Mouse (Mus musculus) mesoderm, embryonic 11.5 days (tissue): ENCODE data around the gene N4bp2.

ENCODE experiments used
- DNase-seq: peaks from one replicate; pipeline ENCODE4 v3.0.0-alpha.2; 2012; ENCODE audit warnings: low read depth, low spot score

The N4bp2 gene

GRCm38 (mm10) chr5:65827102-65827501 lies 63.8 kb downstream of the N4bp2 start:
- DNase-seq = no peak

GRCm38 (mm10) chr5:65828261-65828660 lies 64.9 kb downstream of the N4bp2 start:
- no peak for DNase-seq

DNA sequence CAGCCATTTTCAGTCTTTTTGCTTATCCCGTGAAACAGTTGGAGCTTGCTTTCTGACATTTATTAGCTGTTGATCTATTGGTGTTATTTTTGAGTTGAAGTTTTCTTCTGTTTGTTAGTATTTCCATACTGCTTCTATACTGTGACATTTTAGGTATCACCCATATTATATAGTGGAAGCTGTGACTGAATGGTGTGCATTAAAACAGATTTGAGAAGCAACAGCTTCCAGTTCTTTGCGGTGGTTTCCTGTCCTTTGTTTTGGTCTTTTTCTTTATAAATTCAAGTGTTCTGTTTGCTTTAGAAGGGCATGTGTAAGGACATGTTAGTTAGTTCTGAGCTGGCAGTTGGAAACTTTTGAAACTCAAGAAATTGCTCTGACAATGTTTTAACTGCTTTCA lies 65.7 kb downstream of the N4bp2 start:
- no peak for DNase-seq

DNA sequence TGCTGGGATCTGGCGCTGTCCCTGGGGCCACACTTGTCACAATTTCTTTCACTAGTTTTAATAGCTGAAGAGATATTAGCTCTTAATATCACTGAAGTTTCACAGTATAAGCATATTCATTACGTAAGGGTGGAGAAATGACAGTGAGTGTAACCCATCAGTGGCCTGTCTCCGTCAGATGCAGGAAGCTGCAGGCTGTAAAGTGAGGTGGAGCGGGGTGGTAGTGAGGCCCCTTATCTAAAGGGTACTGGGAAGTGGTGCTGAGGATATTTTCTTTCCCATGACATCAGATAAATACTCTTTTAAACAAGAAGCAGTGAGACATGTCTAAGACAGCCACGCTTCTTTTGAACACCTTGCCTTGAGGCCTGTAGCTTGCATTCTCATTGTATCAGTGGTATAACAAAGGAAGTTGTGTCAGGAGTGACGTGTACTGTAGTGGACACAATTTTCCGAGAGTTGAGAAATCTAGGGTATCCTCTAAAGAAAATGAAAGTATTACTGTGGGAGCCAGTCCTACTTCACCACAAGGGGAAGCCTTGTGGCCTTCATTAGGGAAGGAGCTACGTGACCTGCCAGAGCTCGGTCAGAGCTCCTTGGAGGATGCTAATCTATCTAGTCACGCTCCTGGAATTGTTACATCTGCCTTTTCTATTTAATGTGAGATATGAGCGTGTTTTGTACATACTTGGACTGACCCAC lies 68.7 kb downstream of the N4bp2 start:
- no peak for DNase-seq

GRCm38 (mm10) chr5:65833092-65833491 lies 69.8 kb downstream of the N4bp2 start:
- no peak for DNase-seq

DNA sequence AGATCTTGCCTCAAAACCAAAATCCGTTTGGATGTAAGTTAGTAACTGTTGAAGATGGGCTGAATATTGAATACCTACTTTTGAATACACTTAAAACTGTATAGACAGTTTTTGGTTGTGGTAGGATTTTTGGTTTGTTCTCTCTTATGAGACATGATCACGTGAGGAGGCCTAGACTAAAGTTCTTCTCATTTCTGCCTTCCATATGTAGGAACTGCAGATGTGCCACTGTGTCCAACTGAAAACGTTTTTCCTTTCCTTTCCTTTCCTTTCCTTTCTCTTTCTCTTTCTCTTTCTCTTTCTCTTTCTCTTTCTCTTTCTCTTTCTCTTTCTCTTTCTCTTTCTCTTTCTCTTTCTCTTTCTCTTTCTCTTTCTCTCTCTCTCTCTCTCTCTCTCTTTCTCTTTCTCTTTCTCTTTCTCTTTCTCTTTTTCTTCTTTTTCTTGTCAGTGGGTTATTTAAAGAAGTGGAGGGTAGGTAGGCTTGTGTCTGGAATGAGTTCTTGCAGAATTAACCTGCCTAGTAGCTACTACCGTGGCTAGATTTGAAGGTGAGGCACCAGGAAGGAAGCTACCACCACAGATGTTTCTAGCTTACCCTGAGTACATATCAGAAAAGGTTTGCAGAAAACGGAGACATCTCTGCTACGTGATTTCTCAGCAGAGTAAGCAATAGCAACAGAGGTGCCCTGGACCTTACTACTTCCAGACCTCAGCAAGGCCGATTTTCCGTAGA lies 70.6 kb downstream of the N4bp2 start:
- DNase-seq = no peak

GRCm38 (mm10) chr5:65838053-65838452 lies 74.7 kb downstream of the N4bp2 start:
- peak; percentile 23 for DNase-seq

GRCm38 (mm10) chr5:65842947-65843346 lies 79.6 kb downstream of the N4bp2 start:
- no peak for DNase-seq

- DNase-seq = no peak
Observed at GRCm38 (mm10) chr5:65846534-65846933, 83.2 kb downstream of the N4bp2 start.

DNA sequence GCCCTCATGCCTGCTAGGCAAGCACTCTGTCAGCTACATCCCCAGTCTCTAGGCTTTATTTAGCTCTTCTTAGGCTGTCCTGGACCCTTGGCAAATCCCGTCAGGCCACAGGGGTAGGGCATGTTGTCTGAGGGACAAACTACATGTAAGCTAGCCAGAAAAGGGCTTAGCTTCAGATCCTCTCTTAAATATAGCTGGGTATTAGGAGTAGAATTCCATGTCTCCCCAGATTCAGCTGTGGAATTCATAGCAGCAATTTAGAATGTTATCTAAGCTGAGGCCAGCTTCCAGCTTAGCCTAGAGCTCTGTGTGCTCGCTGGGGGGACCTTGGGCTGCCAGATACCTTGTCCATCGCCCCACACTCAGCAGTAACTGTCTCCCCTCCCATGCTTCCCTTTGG lies 83.6 kb downstream of the N4bp2 start:
- no peak for DNase-seq

DNA sequence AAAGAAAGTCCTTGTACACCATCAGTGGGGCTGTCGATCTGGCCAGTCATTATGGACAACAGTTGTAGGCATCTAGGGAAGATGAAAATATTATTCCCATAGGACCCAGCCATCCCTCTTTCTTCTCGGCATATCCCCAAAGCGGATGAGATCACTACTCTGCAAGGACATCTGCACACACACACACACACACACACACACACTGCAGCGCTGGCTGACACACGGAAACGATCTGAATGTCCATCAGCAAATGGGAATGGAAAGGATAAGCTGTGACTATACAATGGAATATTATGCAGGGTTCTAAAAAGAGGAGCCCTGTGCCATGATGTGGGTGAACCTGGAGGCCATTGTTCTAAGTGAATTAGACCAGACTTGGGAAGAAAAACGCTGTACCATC lies 84.3 kb downstream of the N4bp2 start:
- no peak for DNase-seq

- no peak for DNase-seq
Observed at GRCm38 (mm10) chr5:65850765-65851164, 87.4 kb downstream of the N4bp2 start.

DNA sequence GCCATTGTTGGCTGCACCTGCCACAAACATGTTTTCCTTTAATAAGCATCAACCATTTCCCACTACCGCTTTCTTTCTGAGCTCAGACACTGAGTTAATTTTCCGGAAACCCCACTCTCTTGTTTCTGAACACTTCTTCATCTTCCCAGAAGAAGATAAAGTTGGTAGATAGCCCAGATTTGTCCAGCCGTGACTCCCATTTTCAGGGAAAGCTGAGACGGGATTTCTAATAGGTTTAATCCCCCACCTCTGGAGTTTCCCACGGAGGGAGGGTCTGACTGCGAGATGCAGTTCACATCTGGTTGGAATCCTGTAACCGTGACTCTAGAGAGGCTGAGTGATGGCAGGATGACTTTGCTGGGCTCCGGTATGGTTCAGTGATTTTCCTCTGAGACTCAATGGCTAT lies 91.5 kb downstream of the N4bp2 start:
- peak; percentile 49 for DNase-seq

DNA sequence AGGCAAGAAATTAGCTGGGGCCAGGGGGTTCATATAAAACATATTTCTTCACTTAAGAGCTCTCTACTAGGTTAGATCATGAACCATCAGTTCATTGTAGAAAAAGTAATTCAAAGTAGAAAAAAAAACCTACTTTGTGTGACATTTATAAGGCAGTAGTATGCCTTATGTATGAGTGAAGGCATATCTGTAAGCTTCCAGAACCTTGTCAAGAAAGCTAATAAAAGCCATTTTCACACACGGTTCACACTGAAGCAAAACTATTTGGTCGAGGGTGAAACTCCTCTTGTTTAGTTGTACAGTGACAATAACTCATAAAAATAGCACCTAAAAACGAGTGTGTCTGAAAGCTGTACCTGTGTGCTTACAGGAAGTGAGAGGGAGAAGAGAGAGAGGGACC lies 92.2 kb downstream of the N4bp2 start:
- no peak for DNase-seq

- no peak for DNase-seq
Observed at GRCm38 (mm10) chr5:65856591-65857411, 93.5 kb downstream of the N4bp2 start.

GRCm38 (mm10) chr5:65857935-65858334 lies 94.6 kb downstream of the N4bp2 start:
- peak; percentile 21 for DNase-seq

- DNase-seq = no peak
Observed at GRCm38 (mm10) chr5:65858355-65858754, 95.0 kb downstream of the N4bp2 start.

GRCm38 (mm10) chr5:65858898-65859297 lies 95.6 kb downstream of the N4bp2 start:
- peak; percentile 59 for DNase-seq

GRCm38 (mm10) chr5:65859396-65859795 lies 96.1 kb downstream of the N4bp2 start:
- DNase-seq = no peak

DNA sequence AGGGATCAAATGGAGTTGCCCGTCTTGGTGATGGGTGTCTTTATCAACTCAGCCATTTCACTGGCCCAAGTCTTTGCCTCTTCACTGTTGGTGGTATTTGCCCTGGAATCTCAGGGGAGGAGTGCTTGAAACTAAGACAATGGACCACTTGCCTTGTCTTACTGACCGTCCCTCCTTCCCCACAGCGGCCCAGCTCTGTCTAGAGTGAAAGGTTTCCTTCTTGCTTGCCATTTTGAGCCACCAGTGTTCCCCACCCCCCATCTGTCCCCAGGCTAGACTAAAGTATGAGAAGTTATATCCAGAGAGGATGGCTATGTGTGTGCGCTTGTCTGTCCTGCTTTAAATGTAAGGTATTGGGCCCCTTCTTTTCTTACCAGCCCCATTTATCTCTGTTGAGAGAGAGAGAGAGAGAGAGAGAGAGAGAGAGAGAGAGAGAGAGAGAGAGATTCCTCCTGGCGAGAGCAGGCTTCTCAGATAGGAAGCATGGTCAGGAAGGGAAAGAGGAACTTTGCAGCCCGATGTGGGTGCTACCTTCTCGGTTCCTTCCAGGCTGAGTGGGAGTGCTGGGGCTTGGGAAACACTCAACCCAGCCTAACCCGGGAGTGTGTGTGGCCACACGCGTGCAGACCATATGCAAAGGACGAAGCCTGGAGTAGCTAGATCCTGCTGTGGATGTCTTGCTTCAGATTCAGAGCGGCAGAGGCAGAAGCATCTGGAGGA lies 97.1 kb downstream of the N4bp2 start:
- DNase-seq = no peak

- DNase-seq = no peak
Observed at GRCm38 (mm10) chr5:65861154-65861944, 98.0 kb downstream of the N4bp2 start, which contains the start of gene Rhoh. TSS of gene Rhoh (plus strand) at chr5:65861213.
